Mouse (Mus musculus): ENCODE data around the gene Snx10.

Gene Snx10

GRCm38 (mm10) chr6:51533467-51534200 lies 9.9 kb downstream of the Snx10 start:
- peak; percentile 91 for DNase-seq (ENCODE audit: low read depth)

GRCm38 (mm10) chr6:51535571-51535970 lies 11.9 kb downstream of the Snx10 start:
- DNase-seq (ENCODE audit: low read depth) = no peak

- peak; percentile 53 for DNase-seq (ENCODE audit: low read depth)
Observed at GRCm38 (mm10) chr6:51540525-51540924, 16.8 kb downstream of the Snx10 start.

- no peak for DNase-seq (ENCODE audit: low read depth)
Observed at GRCm38 (mm10) chr6:51541422-51541821, 17.7 kb downstream of the Snx10 start.

GRCm38 (mm10) chr6:51542147-51542546 lies 18.4 kb downstream of the Snx10 start:
- DNase-seq (ENCODE audit: low read depth) = no peak

GRCm38 (mm10) chr6:51543639-51544117 lies 20.0 kb downstream of the Snx10 start:
- DNase-seq (ENCODE audit: low read depth) = no peak

GRCm38 (mm10) chr6:51544118-51544681 lies 20.5 kb downstream of the Snx10 start:
- DNase-seq (ENCODE audit: low read depth) = peak; percentile 92

- peak; percentile 88 for DNase-seq (ENCODE audit: low read depth)
Observed at GRCm38 (mm10) chr6:51545219-51545859, 21.6 kb downstream of the Snx10 start.

GRCm38 (mm10) chr6:51546085-51546484 lies 22.4 kb downstream of the Snx10 start:
- DNase-seq (ENCODE audit: low read depth) = peak; percentile 62

GRCm38 (mm10) chr6:51548757-51549156 lies 25.1 kb downstream of the Snx10 start:
- no peak for DNase-seq (ENCODE audit: low read depth)

- peak; percentile 54 for DNase-seq (ENCODE audit: low read depth)
Observed at GRCm38 (mm10) chr6:51551267-51551802, 27.6 kb downstream of the Snx10 start.

GRCm38 (mm10) chr6:51556562-51556961 lies 32.9 kb downstream of the Snx10 start:
- no peak for DNase-seq (ENCODE audit: low read depth)

GRCm38 (mm10) chr6:51558311-51558710 lies 34.6 kb downstream of the Snx10 start:
- peak; percentile 94 for DNase-seq (ENCODE audit: low read depth)

- DNase-seq (ENCODE audit: low read depth) = peak; percentile 54
Observed at GRCm38 (mm10) chr6:51566771-51567680, 43.3 kb downstream of the Snx10 start.

- no peak for DNase-seq (ENCODE audit: low read depth)
Observed at GRCm38 (mm10) chr6:51569086-51569485, 45.4 kb downstream of the Snx10 start.

- no peak for DNase-seq (ENCODE audit: low read depth)
Observed at GRCm38 (mm10) chr6:51573136-51573535, 49.4 kb downstream of the Snx10 start.

- DNase-seq (ENCODE audit: low read depth) = no peak
Observed at GRCm38 (mm10) chr6:51574132-51574531, 50.4 kb downstream of the Snx10 start.

- DNase-seq (ENCODE audit: low read depth) = no peak
Observed at GRCm38 (mm10) chr6:51578415-51578814, 54.7 kb downstream of the Snx10 start.

- peak; percentile 89 for DNase-seq (ENCODE audit: low read depth)
Observed at GRCm38 (mm10) chr6:51580040-51580680, 56.5 kb downstream of the Snx10 start.

GRCm38 (mm10) chr6:51581418-51581817 lies 57.7 kb downstream of the Snx10 start:
- no peak for DNase-seq (ENCODE audit: low read depth)

- DNase-seq (ENCODE audit: low read depth) = no peak
Observed at GRCm38 (mm10) chr6:51582051-51582450, 58.4 kb downstream of the Snx10 start.

All from 416B (cell line).